In genomic region chr9:101918771-101919170, GRCm38 (mm10) we compare ENCODE assay signal across 37 mouse cellular contexts. TPM values are rescaled to one million over a fixed set of nuclear protein-coding genes. Genes with fewer than 3 reads are reported as not detected.
"Had no signal": no experiment of that assay in that cellular context is flagged by ENCODE, and none has a peak within 500 bp of the region (broad histone marks: within the 10 kb centered on the region; RNA-seq: fewer than 3 reads in every experiment).

No protein-coding gene starts in this region.

- DNase-seq: cerebellum, adult 18-20 months; cerebellum, adult 8-10 months; cerebellum, adult 9-10 months; cerebellum, adult 9-11 months; cerebellum, postnatal 10 days; cerebellum, postnatal 25 days; cerebellum, postnatal 36 days; embryo, embryonic 11 days; forebrain, postnatal 0 days; gastrocnemius, adult 2 months; gastrocnemius, postnatal 10 days; gastrocnemius, postnatal 14 days; gastrocnemius, postnatal 25 days; gastrocnemius, postnatal 36 days; heart, adult 18-20 months had no signal

- H3K27me3 ChIP-seq: embryonic facial prominence, embryonic 12.5 days; embryonic facial prominence, embryonic 13.5 days; embryonic facial prominence, embryonic 15.5 days; forebrain, embryonic 12.5 days; forebrain, embryonic 13.5 days; forebrain, embryonic 15.5 days had no signal

- H3K36me3 ChIP-seq: embryonic facial prominence, embryonic 10.5 days; embryonic facial prominence, embryonic 12.5 days; embryonic facial prominence, embryonic 13.5 days; embryonic facial prominence, embryonic 15.5 days; forebrain, embryonic 10.5 days; forebrain, embryonic 15.5 days had no signal

- H3K4me3 ChIP-seq: embryonic facial prominence, embryonic 10.5 days; embryonic facial prominence, embryonic 12.5 days; embryonic facial prominence, embryonic 13.5 days; embryonic facial prominence, embryonic 15.5 days; erythroblast, embryonic 14.5 days; forebrain, embryonic 10.5 days; forebrain, embryonic 12.5 days; forebrain, embryonic 13.5 days; forebrain, embryonic 15.5 days; gastrocnemius, adult 2 months had no signal

- H3K9me3 ChIP-seq: embryonic facial prominence, embryonic 10.5 days; embryonic facial prominence, embryonic 12.5 days; embryonic facial prominence, embryonic 13.5 days; embryonic facial prominence, embryonic 15.5 days; forebrain, embryonic 10.5 days; forebrain, embryonic 12.5 days; forebrain, embryonic 13.5 days; forebrain, embryonic 15.5 days had no signal

- H3K27ac ChIP-seq: embryonic facial prominence, embryonic 10.5 days; embryonic facial prominence, embryonic 12.5 days; embryonic facial prominence, embryonic 13.5 days; embryonic facial prominence, embryonic 15.5 days; forebrain, embryonic 10.5 days; forebrain, embryonic 12.5 days; forebrain, embryonic 13.5 days; forebrain, embryonic 15.5 days; gastrocnemius, adult 2 months had no signal

- H3K4me2 ChIP-seq: embryonic facial prominence, embryonic 12.5 days; embryonic facial prominence, embryonic 13.5 days; embryonic facial prominence, embryonic 15.5 days; forebrain, embryonic 12.5 days; forebrain, embryonic 13.5 days; forebrain, embryonic 15.5 days had no signal

- H3K4me1 ChIP-seq: embryonic facial prominence, embryonic 10.5 days; embryonic facial prominence, embryonic 12.5 days; embryonic facial prominence, embryonic 13.5 days; embryonic facial prominence, embryonic 15.5 days; forebrain, embryonic 10.5 days; forebrain, embryonic 12.5 days; forebrain, embryonic 13.5 days; forebrain, embryonic 15.5 days had no signal

- ATAC-seq: forebrain, embryonic 13.5 days; forebrain, embryonic 14.5 days; forebrain, embryonic 15.5 days; forebrain, embryonic 16.5 days; forebrain, postnatal 0 days had no signal

- H3K9ac ChIP-seq: embryonic facial prominence, embryonic 12.5 days; embryonic facial prominence, embryonic 13.5 days; embryonic facial prominence, embryonic 15.5 days; forebrain, embryonic 12.5 days; forebrain, embryonic 13.5 days; forebrain, embryonic 15.5 days; forebrain, postnatal 0 days had no signal

RNA-seq across cellular contexts. Expression of gene 9630041A04Rik, which starts 57.1 kb away (rescaled TPM):
- total RNA-seq: common myeloid progenitor, adult 5-6 weeks; forebrain, postnatal 0 days; gastrocnemius, adult 18-20 months; gastrocnemius, adult 2 months; gastrocnemius, adult 8-10 months; gastrocnemius, postnatal 10 days; gastrocnemius, postnatal 14 days; gastrocnemius, postnatal 25 days; gastrocnemius, postnatal 36 days; gastrocnemius, postnatal 4 days; granulocyte monocyte progenitor cell, adult 5-6 weeks; heart, adult 18-20 months had no signal
- polyA plus RNA-seq: cerebellum, adult 2 months; cortical plate, adult 2 months; embryonic facial prominence, embryonic 10.5 days; embryonic facial prominence, embryonic 11.5 days; embryonic facial prominence, embryonic 12.5 days; embryonic facial prominence, embryonic 13.5 days; embryonic facial prominence, embryonic 14.5 days; embryonic facial prominence, embryonic 15.5 days; erythroblast, embryonic 14.5 days; forebrain, embryonic 10.5 days; forebrain, embryonic 14.5 days; forebrain, postnatal 0 days; frontal cortex, adult 2 months; gonadal fat pad, adult 2 months had no signal
